Mouse (Mus musculus) midbrain, embryonic 14.5 days (tissue): ENCODE results near the gene Wars2. TPM values are rescaled to one million over a fixed set of nuclear protein-coding genes. Genes with fewer than 3 reads are reported as not detected.
A peak's percentile ranks its signal among the peaks of the same experiment; 100 is the strongest.

ENCODE experiments used
- ATAC-seq: fragments of 200-750 bp; cut with Nextera tagmentation; 2 replicates; pipeline ENCODE4 v1.8.0; 2017; ENCODE audit warnings: moderate number of reproducible peaks, moderate library complexity; ENCODE audit not compliant: low FRiP score, low TSS enrichment
- DNase-seq: peaks from one replicate; pipeline ENCODE4 v3.0.0-alpha.2; 2015
- H3K27ac ChIP-seq: fragments of 300-500 bp; sonication (generic); replicated peaks from 2 replicates; pipeline ENCODE4 v1.5.1; 2014; ENCODE audit warnings: mild to moderate bottlenecking, low read depth, low read length, moderate library complexity
- H3K27me3 ChIP-seq: fragments of 300-500 bp; sonication (generic); 2 replicates; pipeline ENCODE4 v1.6.1; 2014; ENCODE audit warnings: low read length, control low read depth, mixed read lengths; ENCODE audit not compliant: control insufficient read depth, insufficient read depth
- H3K36me3 ChIP-seq: fragments of 300-500 bp; sonication (generic); 2 replicates; pipeline ENCODE4 v1.6.1; 2014; ENCODE audit warnings: low read length, control low read depth; ENCODE audit not compliant: control insufficient read depth, insufficient read depth
- H3K4me1 ChIP-seq: fragments of 300-500 bp; sonication (generic); 2 replicates; pipeline ENCODE4 v1.6.1; 2014; ENCODE audit warnings: mild to moderate bottlenecking, antibody characterized with exemption, low read length, control low read depth; ENCODE audit not compliant: control insufficient read depth, insufficient read depth
- H3K4me2 ChIP-seq: fragments of 300-500 bp; sonication (generic); 2 replicates; pipeline ENCODE4 v1.6.1; 2014; ENCODE audit warnings: mild to moderate bottlenecking, low read length, moderate library complexity
- H3K4me3 ChIP-seq: fragments of 300-500 bp; sonication (generic); replicated peaks from 2 replicates; pipeline ENCODE4 v1.5.1; 2014; ENCODE audit warnings: low read depth, low read length
- H3K9ac ChIP-seq: fragments of 300-500 bp; sonication (generic); replicated peaks from 2 replicates; pipeline ENCODE4 v1.6.1; 2014; ENCODE audit warnings: mild to moderate bottlenecking, low read length, moderate library complexity
- H3K9me3 ChIP-seq: fragments of 300-500 bp; sonication (generic); 2 replicates; pipeline ENCODE4 v1.6.1; 2016; ENCODE audit warnings: low read length, control low read depth, mixed read lengths; ENCODE audit not compliant: control insufficient read depth
- whole genome bisulfite sequencing: fragments of 180-500 bp; shearing (Covaris S2); extraction: QIAGEN DNeasy Blood & Tissue Kit; methylation state at CpG from one replicate; pipeline ENCODE4 v1.1.7; 2014; 5-methylcytosine and 5-hydroxymethylcytosine counted together
- polyA plus RNA-seq: library from polyadenylated mRNA; unstranded; fragments of >200 nt; fragmentation: Nextera tagmentation; extraction: Ambion mirVana; gene quantifications from 2 replicates; pipeline ENCODE4 v1.2.1, GENCODE M21; 2014

Wars2 gene
- polyA plus RNA-seq, 1 experiment from 2014 or later: 6.3 TPM

DNA sequence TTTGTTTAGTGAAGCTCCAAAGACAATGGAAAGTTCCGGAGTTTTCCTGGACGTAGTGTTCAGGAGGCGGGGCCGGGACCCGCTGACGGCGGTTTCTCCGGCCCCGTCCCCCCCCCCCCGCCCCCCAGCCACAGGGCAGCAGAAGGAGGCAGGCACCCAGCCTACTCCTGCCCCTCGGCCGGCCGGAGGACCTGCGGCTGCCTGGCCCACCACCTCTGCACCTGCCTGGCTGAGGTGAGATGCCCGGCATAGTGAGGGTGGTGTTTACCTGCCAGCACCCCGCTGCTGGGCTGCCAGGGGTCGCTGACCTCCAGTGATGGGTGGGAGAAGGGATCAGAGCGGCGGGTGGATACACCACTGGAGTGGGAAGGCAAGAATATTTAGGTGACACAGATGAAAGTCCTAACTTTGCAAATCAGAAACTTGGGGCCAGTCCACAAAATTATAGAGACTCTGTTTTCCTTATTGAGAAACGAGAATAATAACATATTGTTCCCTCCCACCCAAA lies 99.4 kb downstream of the Wars2 start, which contains the start of gene Tbx15:
Tbx15 (plus strand) TSS at position 169 of the 508 bp plus-strand sequence.
- Histone ChIP-seq H3K9ac (no peak within 1 kb of the TSS), H3K4me3 (no peak within 1 kb of the TSS), H3K4me2 (peak within 1 kb of the TSS; percentile 1; the same call in 1 of the 2 replicates), H3K9me3 (no peaks in the 10 kb centered on the region), H3K36me3 (no peaks in the 10 kb centered on the region), H3K4me1 (no peaks in the 10 kb centered on the region), H3K27me3 (peaks cover 97% of the 10 kb centered on the region), H3K27ac (no peak within 1 kb of the TSS)
- ATAC-seq: no peak
- no peak for DNase-seq
- 1% methylated on average over 20 of the region's 20 CpGs for WGBS

DNA sequence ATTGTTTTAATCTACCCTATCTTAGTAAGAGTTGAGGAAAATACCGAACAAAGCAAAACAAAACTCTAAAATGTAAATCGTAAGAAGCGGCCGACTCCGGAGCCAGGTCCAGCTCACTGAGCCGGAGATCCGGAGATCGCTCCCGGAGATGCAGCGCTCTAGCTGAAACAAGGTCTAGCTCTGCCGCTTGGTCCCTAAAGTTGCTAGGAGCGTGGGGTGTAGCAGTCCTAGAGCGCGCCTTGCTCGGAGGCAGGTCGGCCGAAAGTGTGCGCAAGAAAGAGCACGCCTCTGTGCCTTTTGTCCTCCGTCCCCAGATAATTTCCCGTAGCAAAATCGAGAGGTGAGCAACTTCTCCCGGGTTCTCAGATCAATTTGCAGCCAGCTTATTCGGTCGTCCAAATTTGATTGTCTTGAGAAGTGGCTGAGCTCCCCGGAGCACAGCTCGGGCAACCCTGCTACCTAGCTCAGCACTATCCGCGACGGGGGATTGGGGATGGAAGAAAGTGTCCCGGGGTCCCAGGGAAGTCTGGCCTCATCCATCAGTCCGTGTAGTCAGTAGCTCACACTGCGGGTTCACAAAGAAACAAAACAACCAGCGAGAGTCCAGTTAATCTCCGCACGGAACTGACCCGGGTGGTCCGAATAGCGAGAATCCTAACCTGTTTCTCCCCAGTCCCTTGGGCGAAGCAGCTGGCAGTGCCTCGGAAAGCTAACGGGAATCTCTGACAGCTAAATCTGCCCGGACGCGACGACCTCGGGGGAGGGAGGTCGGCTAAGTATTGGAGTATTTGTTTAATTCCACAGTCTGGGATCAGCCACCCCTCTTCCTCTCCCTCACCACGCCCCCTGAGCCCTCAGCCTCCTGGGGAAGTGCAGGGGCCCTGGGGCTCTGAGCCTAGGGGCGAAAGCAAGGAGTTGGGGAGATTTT lies 100.2 kb downstream of the Wars2 start:
- Histone ChIP-seq H3K4me2 (peak overlapping the region; percentile 1; the same call in 1 of the 2 replicates), H3K9ac (no peak overlapping the region), H3K27me3 (peaks cover 97% of the 10 kb centered on the region), H3K4me1 (no peaks in the 10 kb centered on the region), H3K4me3 (no peak overlapping the region), H3K9me3 (no peaks in the 10 kb centered on the region), H3K27ac (no peak overlapping the region), H3K36me3 (no peaks in the 10 kb centered on the region)
- DNase-seq: peak; percentile 53
- WGBS: under 1% methylated on average over 50 of the region's 50 CpGs
- ATAC-seq: no peak

DNA sequence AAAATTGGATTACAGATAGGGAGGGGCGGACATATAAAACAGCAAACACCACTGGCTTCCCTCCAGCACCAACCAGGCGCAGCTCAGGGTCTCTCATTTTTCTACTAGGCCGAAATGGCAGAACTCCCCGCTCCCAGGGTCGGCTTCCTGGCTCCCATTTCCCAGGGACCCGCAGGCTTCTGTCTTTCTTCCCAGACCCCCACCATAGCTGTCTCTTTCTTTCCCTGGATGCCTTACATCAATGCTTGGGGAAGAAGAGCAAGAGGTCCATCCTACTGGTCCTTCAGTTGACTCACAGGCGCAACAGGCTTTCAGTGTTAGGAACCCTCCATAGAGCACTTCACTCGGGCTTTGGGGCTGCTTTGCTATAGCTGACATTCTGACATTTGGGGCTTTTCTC lies 101.6 kb downstream of the Wars2 start:
- no peak for DNase-seq
- peaks cover 99% of the 10 kb centered on the region for H3K27me3 ChIP-seq
- H3K27ac ChIP-seq: no peak overlapping the region
- no peak overlapping the region for H3K4me2 ChIP-seq
- no peaks in the 10 kb centered on the region for H3K36me3 ChIP-seq
- H3K9me3 ChIP-seq: no peaks in the 10 kb centered on the region
- 2% methylated on average over 8 of the region's 8 CpGs for WGBS
- ATAC-seq: no peak
- no peak overlapping the region for H3K4me3 ChIP-seq
- H3K4me1 ChIP-seq: no peaks in the 10 kb centered on the region
- H3K9ac ChIP-seq: no peak overlapping the region

DNA sequence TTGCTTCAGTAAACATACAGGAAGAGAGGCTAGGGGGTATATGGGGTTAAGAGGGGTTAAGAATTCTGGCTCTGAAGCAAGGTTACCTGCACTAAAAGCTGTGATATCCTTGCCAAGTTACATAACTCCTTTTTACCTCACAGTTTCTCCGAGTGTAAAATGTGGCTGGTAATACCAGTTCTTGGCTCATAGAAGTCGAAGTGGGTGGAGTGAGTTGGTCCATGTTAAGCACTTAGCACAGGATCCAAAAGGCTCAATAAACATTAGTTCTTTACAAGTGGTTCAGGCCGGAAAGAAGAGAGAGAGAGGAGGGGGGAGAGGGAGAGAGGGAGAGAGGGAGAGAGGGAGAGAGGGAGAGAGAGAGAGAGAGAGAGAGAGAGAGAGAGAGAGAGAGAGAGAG lies 104.5 kb downstream of the Wars2 start:
- H3K4me1 ChIP-seq: no peaks in the 10 kb centered on the region
- H3K36me3 ChIP-seq: no peaks in the 10 kb centered on the region
- H3K9me3 ChIP-seq: no peaks in the 10 kb centered on the region
- ATAC-seq (no peak), DNase-seq (no peak)
- no peak overlapping the region for H3K27ac ChIP-seq
- peaks cover 96% of the 10 kb centered on the region for H3K27me3 ChIP-seq
- WGBS: 19% methylated on average over 3 of the region's 3 CpGs
- no peak overlapping the region for H3K9ac ChIP-seq
- H3K4me2 ChIP-seq: no peak overlapping the region
- H3K4me3 ChIP-seq: no peak overlapping the region

DNA sequence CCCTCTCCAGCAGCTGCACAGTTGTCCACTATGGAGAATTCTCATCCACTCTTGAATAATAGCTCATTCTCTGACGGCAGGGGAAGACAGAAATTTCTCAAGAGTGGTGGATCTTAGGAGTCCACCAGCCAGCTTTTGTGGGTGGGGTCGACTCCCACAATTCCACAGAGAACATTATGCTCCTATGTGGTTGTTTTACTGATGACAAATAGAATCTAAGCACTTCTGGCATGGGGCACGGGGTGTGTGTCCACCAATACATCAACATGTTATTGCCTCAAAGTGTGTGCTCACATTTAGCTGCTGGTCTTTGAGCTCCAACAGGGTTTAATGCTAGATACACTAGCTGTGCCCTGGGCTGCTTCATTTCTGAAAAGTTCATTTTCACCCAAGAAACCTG lies 105.8 kb downstream of the Wars2 start:
- DNase-seq (no peak), ATAC-seq (no peak)
- no peaks in the 10 kb centered on the region for H3K4me1 ChIP-seq
- H3K9ac ChIP-seq: no peak overlapping the region
- no peaks in the 10 kb centered on the region for H3K36me3 ChIP-seq
- H3K9me3 ChIP-seq: no peaks in the 10 kb centered on the region
- 26% methylated on average over 3 of the region's 3 CpGs for WGBS
- no peak overlapping the region for H3K4me3 ChIP-seq
- no peak overlapping the region for H3K27ac ChIP-seq
- H3K4me2 ChIP-seq: no peak overlapping the region
- peaks cover 96% of the 10 kb centered on the region for H3K27me3 ChIP-seq

DNA sequence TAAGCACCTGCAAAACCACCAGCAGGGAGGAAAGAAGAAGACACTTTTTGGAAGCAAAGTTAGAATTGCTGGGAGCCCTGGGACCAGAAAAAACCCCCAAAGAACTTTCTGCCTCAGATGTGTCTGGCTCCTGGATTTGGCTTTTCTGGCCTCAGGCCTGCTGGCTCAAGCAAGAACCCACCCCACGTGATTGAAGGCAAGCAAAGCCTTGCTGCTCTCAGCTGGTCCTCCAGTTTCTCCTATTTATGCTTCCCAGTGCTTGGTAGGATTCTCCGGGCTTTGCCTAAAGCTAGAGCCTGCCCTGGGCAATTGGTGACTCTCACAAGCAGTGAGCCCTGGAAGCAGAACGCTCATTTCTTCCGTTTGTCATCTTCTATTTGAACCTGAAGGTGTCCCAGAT lies 106.7 kb downstream of the Wars2 start:
- no peak for DNase-seq
- no peak overlapping the region for H3K4me2 ChIP-seq
- no peaks in the 10 kb centered on the region for H3K36me3 ChIP-seq
- WGBS: 5% methylated on average over 4 of the region's 4 CpGs
- H3K27ac ChIP-seq: no peak overlapping the region
- no peaks in the 10 kb centered on the region for H3K4me1 ChIP-seq
- H3K9ac ChIP-seq: no peak overlapping the region
- peaks cover 97% of the 10 kb centered on the region for H3K27me3 ChIP-seq
- ATAC-seq: no peak
- H3K4me3 ChIP-seq: no peak overlapping the region
- H3K9me3 ChIP-seq: no peaks in the 10 kb centered on the region

DNA sequence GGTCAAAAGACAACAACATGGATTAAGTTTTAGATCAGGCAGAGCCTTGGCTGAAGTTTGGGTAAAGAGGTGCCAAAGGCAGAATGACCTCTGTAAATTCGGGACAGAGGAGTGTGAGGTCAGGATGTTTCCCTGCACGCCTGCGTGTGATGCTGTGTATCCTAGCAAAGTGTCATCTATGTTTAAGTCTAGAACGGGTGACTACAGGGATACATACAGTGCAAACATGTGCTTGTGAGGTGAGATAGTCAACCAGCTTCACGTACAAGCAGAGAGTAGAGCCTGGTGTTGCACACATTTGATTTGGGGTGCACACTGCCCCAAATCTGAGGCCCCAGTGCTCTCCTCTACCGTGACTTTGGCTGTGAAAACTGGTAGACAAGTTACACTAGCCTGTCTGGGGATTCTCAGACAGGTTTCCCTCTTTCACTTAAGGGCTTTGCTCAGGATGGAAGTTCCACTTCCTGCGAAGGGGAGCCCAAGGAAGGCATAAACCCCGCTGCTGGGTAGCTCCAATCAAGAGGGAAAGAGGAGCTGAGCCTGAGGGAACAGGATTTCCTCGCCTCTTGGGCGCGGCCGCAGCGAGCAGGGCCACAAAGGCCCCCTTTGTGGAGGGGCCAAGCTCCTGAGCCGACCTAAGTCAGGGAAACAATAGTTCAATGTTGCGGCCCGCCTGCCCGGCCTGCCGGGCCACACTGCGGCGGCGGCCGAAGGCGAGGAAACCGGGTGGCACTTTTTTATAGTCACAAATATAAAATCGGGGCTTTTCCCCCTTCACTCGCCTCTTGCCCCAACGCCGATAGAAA lies 107.3 kb downstream of the Wars2 start:
- ATAC-seq (no peak), DNase-seq (peak; percentile 14)
- Histone ChIP-seq H3K4me1 (no peaks in the 10 kb centered on the region), H3K36me3 (no peaks in the 10 kb centered on the region), H3K9me3 (no peaks in the 10 kb centered on the region), H3K4me3 (no peak overlapping the region), H3K9ac (no peak overlapping the region), H3K27me3 (peaks cover 97% of the 10 kb centered on the region), H3K4me2 (no peak overlapping the region), H3K27ac (no peak overlapping the region)
- WGBS: 2% methylated on average over 28 of the region's 28 CpGs

DNA sequence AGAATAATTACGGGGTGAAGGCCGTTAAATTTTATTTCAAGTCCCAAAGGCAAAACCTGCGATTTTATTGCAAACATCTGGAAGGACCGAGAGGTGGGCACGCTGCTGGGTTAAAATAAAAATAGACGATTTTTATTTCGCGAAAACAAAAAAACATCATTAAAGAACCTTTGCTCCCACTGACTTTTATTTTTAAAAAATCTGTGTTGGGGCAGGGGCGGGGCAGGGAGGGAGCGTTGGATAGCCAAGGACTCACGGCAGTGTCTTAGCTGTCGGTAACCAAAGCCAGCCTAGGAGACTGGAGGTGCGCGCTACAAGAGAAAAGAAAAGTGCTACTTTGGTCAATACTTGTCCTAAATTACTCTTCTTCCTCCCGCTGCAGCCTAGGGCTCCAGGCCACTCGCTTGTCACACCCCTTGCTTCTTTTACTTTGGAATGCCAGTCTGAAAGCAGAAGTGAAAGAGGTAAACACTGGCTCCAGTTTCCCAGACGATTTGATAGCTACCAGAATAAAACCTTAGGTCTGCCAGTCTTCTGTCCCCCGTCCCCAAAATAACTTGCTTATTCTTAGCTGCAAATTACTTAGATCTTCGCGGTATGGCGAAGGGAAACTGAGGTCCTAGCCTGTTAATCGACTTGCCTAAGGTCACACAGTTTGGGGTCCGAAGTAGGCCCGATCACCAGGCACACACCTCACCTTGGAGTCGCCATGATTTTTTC lies 108.1 kb downstream of the Wars2 start:
- Histone ChIP-seq H3K4me1 (0 out of 2 replicates have a peak, but pooled peaks cover 6% of the 10 kb centered on the region), H3K9me3 (no peaks in the 10 kb centered on the region), H3K27ac (no peak overlapping the region), H3K4me3 (no peak overlapping the region), H3K27me3 (peaks cover 95% of the 10 kb centered on the region), H3K9ac (no peak overlapping the region), H3K36me3 (no peaks in the 10 kb centered on the region), H3K4me2 (no peak overlapping the region)
- under 1% methylated on average over 25 of the region's 25 CpGs for WGBS
- DNase-seq (peak; percentile 32), ATAC-seq (no peak)
